Mouse (Mus musculus): ENCODE results near the gene Myrip. TPM values are rescaled to one million over a fixed set of nuclear protein-coding genes. Genes with fewer than 3 reads are reported as not detected.

Gene Myrip
- total RNA-seq, 1 experiment = 0.40 TPM

DNA sequence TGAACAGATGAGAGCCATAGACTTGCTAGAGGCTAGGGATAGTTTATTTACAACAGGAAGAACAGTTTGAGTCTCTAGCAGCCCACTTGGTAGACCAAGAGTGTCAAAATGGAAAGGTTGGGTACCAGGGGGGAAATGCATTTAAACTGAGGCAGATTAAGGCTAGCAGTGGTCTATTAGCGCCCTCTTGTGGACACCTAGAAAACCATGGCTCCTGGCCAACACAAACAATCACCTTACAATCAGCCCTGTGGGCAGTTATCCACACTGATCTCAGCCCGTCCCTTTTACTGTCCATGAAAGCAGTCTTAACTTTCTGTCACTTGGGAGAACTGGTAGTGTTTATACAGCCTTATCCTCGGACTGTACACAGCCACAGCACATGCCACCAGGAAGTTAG, 195.4 kb downstream of the Myrip start:
- TF ChIP-seq ZC3H11A (IDR thresholded peaks at IDR 0.05; ENCODE audit: borderline replicate concordance, low read depth, low read length) (peak; percentile 93), HCFC1 (IDR thresholded peaks at IDR 0.05; ENCODE audit: borderline replicate concordance, insufficient read depth, low read length) (no peak)
- Histone ChIP-seq H3K36me3 (ENCODE audit: control insufficient read depth, insufficient read depth, low read length, poor library complexity, severe bottlenecking) (peaks cover 14% of the 10 kb centered on the region; the same call in 1 of the 2 replicates), H3K27ac (ENCODE audit: insufficient read depth, low read depth, low read length, poor library complexity, severe bottlenecking) (no peak overlapping the region), H3K4me3 (ENCODE audit: insufficient read depth in 1 of 2, low read depth in 1 of 2, low read length in 2 of 2, poor library complexity in 1 of 2, severe bottlenecking in 1 of 2) (no peak overlapping the region), H3K4me1 (ENCODE audit: control insufficient read depth in 2 of 2, insufficient read depth in 2 of 2, low read length in 2 of 2, poor library complexity in 1 of 2) (no peaks in the 10 kb centered on the region; a peak in 1 of 4 replicates), H3K9ac (ENCODE audit: insufficient read depth, low read depth, low read length, poor library complexity, severe bottlenecking) (no peak overlapping the region), H3K9me3 (ENCODE audit: control insufficient read depth, insufficient read depth, low read depth, low read length) (no peaks in the 10 kb centered on the region)
- DNase-seq (ENCODE audit: low read depth, low spot score) = peak; percentile 46
- in situ Hi-C loops (cut with MboI; ENCODE audit: low sequenced_read_pairs in 2 of 2, unreplicated experiment in 2 of 2) = no loop called here

DNA sequence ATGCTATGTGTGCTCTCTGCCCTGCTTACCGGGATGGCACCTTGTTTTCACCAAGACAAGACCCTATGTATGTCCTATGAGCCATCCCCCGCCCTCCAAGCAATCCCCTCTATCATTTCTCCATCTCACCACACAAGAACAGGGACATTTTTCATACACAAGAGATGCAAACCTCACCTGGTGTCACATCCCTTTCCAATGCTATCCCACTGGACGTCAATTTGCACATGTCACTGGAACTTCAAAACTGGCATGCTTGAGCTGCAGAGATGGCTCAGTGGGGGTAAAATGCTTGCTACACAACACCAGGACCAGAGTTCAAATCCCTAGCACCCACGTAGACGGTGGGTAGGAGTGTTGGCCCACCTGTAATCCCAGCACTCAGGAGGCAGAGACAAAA, 196.7 kb downstream of the Myrip start:
- Histone ChIP-seq H3K9me3 (ENCODE audit: control insufficient read depth, insufficient read depth, low read depth, low read length) (no peaks in the 10 kb centered on the region), H3K4me1 (ENCODE audit: control insufficient read depth in 2 of 2, insufficient read depth in 2 of 2, low read length in 2 of 2, poor library complexity in 1 of 2) (no peaks in the 10 kb centered on the region), H3K4me3 (ENCODE audit: insufficient read depth in 1 of 2, low read depth in 1 of 2, low read length in 2 of 2, poor library complexity in 1 of 2, severe bottlenecking in 1 of 2) (no peak overlapping the region), H3K27ac (ENCODE audit: insufficient read depth, low read depth, low read length, poor library complexity, severe bottlenecking) (no peak overlapping the region), H3K9ac (ENCODE audit: insufficient read depth, low read depth, low read length, poor library complexity, severe bottlenecking) (no peak overlapping the region), H3K36me3 (ENCODE audit: control insufficient read depth, insufficient read depth, low read length, poor library complexity, severe bottlenecking) (peaks cover 14% of the 10 kb centered on the region; the same call in 1 of the 2 replicates)
- TF ChIP-seq CHD2 (IDR thresholded peaks at IDR 0.05; ENCODE audit: low read depth, low read length) = no peak
- no peak for TF ChIP-seq ZC3H11A (IDR thresholded peaks at IDR 0.05; ENCODE audit: borderline replicate concordance, low read depth, low read length)
- TF ChIP-seq HCFC1 (IDR thresholded peaks at IDR 0.05; ENCODE audit: borderline replicate concordance, insufficient read depth, low read length) = no peak
- no peak for TF ChIP-seq MAFK (IDR thresholded peaks at IDR 0.05; ENCODE audit: insufficient read depth, low read depth, low read length)
- no peak for TF ChIP-seq ZNF384 (IDR thresholded peaks at IDR 0.05; ENCODE audit: low read depth, low read length)
- in situ Hi-C loops (cut with MboI; ENCODE audit: low sequenced_read_pairs in 2 of 2, unreplicated experiment in 2 of 2) = no loop called here
- DNase-seq (ENCODE audit: low read depth, low spot score) = no peak

GRCm38 (mm10) chr9:120501191-120501902, 200.0 kb downstream of the Myrip start:
- Histone ChIP-seq H3K27ac (ENCODE audit: insufficient read depth, low read depth, low read length, poor library complexity, severe bottlenecking) (no peak overlapping the region), H3K4me3 (ENCODE audit: insufficient read depth in 1 of 2, low read depth in 1 of 2, low read length in 2 of 2, poor library complexity in 1 of 2, severe bottlenecking in 1 of 2) (no peak overlapping the region), H3K4me1 (ENCODE audit: control insufficient read depth in 2 of 2, insufficient read depth in 2 of 2, low read length in 2 of 2, poor library complexity in 1 of 2) (no peaks in the 10 kb centered on the region), H3K9ac (ENCODE audit: insufficient read depth, low read depth, low read length, poor library complexity, severe bottlenecking) (no peak overlapping the region), H3K36me3 (ENCODE audit: control insufficient read depth, insufficient read depth, low read length, poor library complexity, severe bottlenecking) (no peaks in the 10 kb centered on the region), H3K9me3 (ENCODE audit: control insufficient read depth, insufficient read depth, low read depth, low read length) (no peaks in the 10 kb centered on the region)
- in situ Hi-C loops (cut with MboI; ENCODE audit: low sequenced_read_pairs in 2 of 2, unreplicated experiment in 2 of 2) = loop anchor here in 1 of 2 experiments (5.0 kb wide), 1 partner anchor 81 kb away; no protein-coding TSS in a partner anchor
- DNase-seq (ENCODE audit: low read depth, low spot score) = peak; percentile 30
- no peak for TF ChIP-seq HCFC1 (IDR thresholded peaks at IDR 0.05; ENCODE audit: borderline replicate concordance, insufficient read depth, low read length)
- TF ChIP-seq ZNF384 (IDR thresholded peaks at IDR 0.05; ENCODE audit: low read depth, low read length) = no peak
- TF ChIP-seq MAFK (IDR thresholded peaks at IDR 0.05; ENCODE audit: insufficient read depth, low read depth, low read length) = no peak
- TF ChIP-seq CHD2 (IDR thresholded peaks at IDR 0.05; ENCODE audit: low read depth, low read length) = no peak
- no peak for TF ChIP-seq ZC3H11A (IDR thresholded peaks at IDR 0.05; ENCODE audit: borderline replicate concordance, low read depth, low read length)

- TF ChIP-seq ZC3H11A (IDR thresholded peaks at IDR 0.05; ENCODE audit: borderline replicate concordance, low read depth, low read length) (0 out of 2 replicates have a peak, but pooled peaks have one; percentile 59), MAFK (IDR thresholded peaks at IDR 0.05; ENCODE audit: insufficient read depth, low read depth, low read length) (no peak), ZNF384 (IDR thresholded peaks at IDR 0.05; ENCODE audit: low read depth, low read length) (no peak), HCFC1 (IDR thresholded peaks at IDR 0.05; ENCODE audit: borderline replicate concordance, insufficient read depth, low read length) (no peak), CHD2 (IDR thresholded peaks at IDR 0.05; ENCODE audit: low read depth, low read length) (no peak)
- no peaks in the 10 kb centered on the region for H3K9me3 ChIP-seq (ENCODE audit: control insufficient read depth, insufficient read depth, low read depth, low read length)
- in situ Hi-C loops (cut with MboI; ENCODE audit: low sequenced_read_pairs in 2 of 2, unreplicated experiment in 2 of 2) = loop anchor here in 1 of 2 experiments (5.0 kb wide), 1 partner anchor 80 kb away; no protein-coding TSS in a partner anchor
- DNase-seq (ENCODE audit: low read depth, low spot score) = peak; percentile 87
- no peaks in the 10 kb centered on the region for H3K36me3 ChIP-seq (ENCODE audit: control insufficient read depth, insufficient read depth, low read length, poor library complexity, severe bottlenecking)
- no peak overlapping the region for H3K9ac ChIP-seq (ENCODE audit: insufficient read depth, low read depth, low read length, poor library complexity, severe bottlenecking)
- no peaks in the 10 kb centered on the region for H3K4me1 ChIP-seq (ENCODE audit: control insufficient read depth in 2 of 2, insufficient read depth in 2 of 2, low read length in 2 of 2, poor library complexity in 1 of 2)
- H3K27ac ChIP-seq (ENCODE audit: insufficient read depth, low read depth, low read length, poor library complexity, severe bottlenecking) = no peak overlapping the region
- no peak overlapping the region for H3K4me3 ChIP-seq (ENCODE audit: insufficient read depth in 1 of 2, low read depth in 1 of 2, low read length in 2 of 2, poor library complexity in 1 of 2, severe bottlenecking in 1 of 2)
These were observed 200.7 kb downstream of the Myrip start for GRCm38 (mm10) chr9:120502013-120502412.

All from ES-E14 (cell line).